8 mouse cellular contexts compared by ENCODE assay signal in genomic region chr19:4037788-4038232, GRCm38 (mm10). TPM values are rescaled to one million over a fixed set of nuclear protein-coding genes. Genes with fewer than 3 reads are reported as not detected.
A peak's percentile ranks its signal among the peaks of the same experiment; 100 is the strongest.
DNase-seq lines count a peak whose midpoint lies in the region; ATAC-seq and TF ChIP-seq lines count a peak whose summit lies in the region.

Gene Gstp1 (minus strand): TSS chr19:4037985.

- WGBS in heart, embryonic 13.5 days = under 1% methylated on average over 26 of the region's 26 CpGs
- WGBS in kidney, postnatal 0 days = 0% methylated on average over 26 of the region's 26 CpGs
- WGBS in liver, adult 2 months = 1% methylated on average over 26 of the region's 26 CpGs

- H3K9ac ChIP-seq in heart, embryonic 13.5 days = peak within 1 kb of the TSS; percentile 91
- H3K9ac ChIP-seq in kidney, postnatal 0 days (ENCODE audit: low read depth, low read length) = peak within 1 kb of the TSS; percentile 70
- H3K9ac ChIP-seq in liver, adult 2 months (ENCODE audit: low read depth, low read length) = peak within 1 kb of the TSS; percentile 89

- TF ChIP-seq CTCF in kidney, postnatal 0 days (IDR thresholded peaks at IDR 0.05; ENCODE audit: low read depth) = peak; percentile 54
- TF ChIP-seq CTCF in liver, adult 2 months (IDR thresholded peaks at IDR 0.05; ENCODE audit: low read depth, low read length) = peak; percentile 51

- no peaks in the 10 kb centered on the region for H3K9me3 ChIP-seq in heart, embryonic 13.5 days
- no peaks in the 10 kb centered on the region for H3K9me3 ChIP-seq in kidney, postnatal 0 days (replicated peaks; ENCODE audit: low read length)

- peaks cover 8% of the 10 kb centered on the region; the same call in 1 of the 2 replicates for H3K4me1 ChIP-seq in brown adipose tissue, adult 24 weeks (ENCODE audit: control insufficient read depth, insufficient read depth, insufficient read length, low read length)
- peaks cover 17% of the 10 kb centered on the region for H3K4me1 ChIP-seq in heart, embryonic 13.5 days
- 0 out of 2 replicates have a peak, but pooled peaks cover 4% of the 10 kb centered on the region for H3K4me1 ChIP-seq in kidney, postnatal 0 days (replicated peaks; ENCODE audit: insufficient read depth, low read length)
- H3K4me1 ChIP-seq in liver, adult 2 months (ENCODE audit: control insufficient read depth, insufficient read depth, low read length) = peaks cover 10% of the 10 kb centered on the region; the same call in 1 of the 2 replicates

- H3K79me2 ChIP-seq in liver, adult 2 months (ENCODE audit: control insufficient read depth, insufficient read depth, low read length) = no peaks in the 10 kb centered on the region
- H3K79me2 ChIP-seq in myocyte (ENCODE audit: control insufficient read depth, insufficient read depth) = peaks cover 10% of the 10 kb centered on the region

- H3K4me3 ChIP-seq in brown adipose tissue, adult 24 weeks (ENCODE audit: insufficient read depth, low read depth, low read length) = peak within 1 kb of the TSS; percentile 77
- peak within 1 kb of the TSS; percentile 74 for H3K4me3 ChIP-seq in heart, embryonic 13.5 days
- peak within 1 kb of the TSS; percentile 47 for H3K4me3 ChIP-seq in kidney, postnatal 0 days (replicated peaks; ENCODE audit: low read depth, low read length)
- H3K4me3 ChIP-seq in liver, adult 2 months (ENCODE audit: insufficient read depth, low read depth, low read length) = peak within 1 kb of the TSS; percentile 79
- H3K4me3 ChIP-seq in myocyte = peak within 1 kb of the TSS; percentile 58

- H3K27ac ChIP-seq in brown adipose tissue, adult 24 weeks (replicated peaks; ENCODE audit: low read depth, low read length) = peak within 1 kb of the TSS; percentile 52; the same call in 1 of the 2 replicates
- peak within 1 kb of the TSS; percentile 79 for H3K27ac ChIP-seq in heart, embryonic 13.5 days (replicated peaks)
- peak within 1 kb of the TSS; percentile 62 for H3K27ac ChIP-seq in kidney, postnatal 0 days
- H3K27ac ChIP-seq in liver, adult 2 months (replicated peaks; ENCODE audit: insufficient read depth, low read depth, low read length) = peak within 1 kb of the TSS; percentile 96

- H3K4me2 ChIP-seq in heart, embryonic 13.5 days = peak within 1 kb of the TSS; percentile 85
- peak within 1 kb of the TSS; percentile 63 for H3K4me2 ChIP-seq in kidney, postnatal 0 days (ENCODE audit: low read length)
- peak within 1 kb of the TSS; percentile 89 for H3K4me2 ChIP-seq in myocyte (ENCODE audit: low read depth)

- H3K27me3 ChIP-seq in heart, embryonic 13.5 days (replicated peaks) = no peaks in the 10 kb centered on the region
- no peaks in the 10 kb centered on the region for H3K27me3 ChIP-seq in kidney, postnatal 0 days (ENCODE audit: insufficient read depth, low read length)
- no peaks in the 10 kb centered on the region for H3K27me3 ChIP-seq in liver, adult 2 months (ENCODE audit: control insufficient read depth, insufficient read depth, low read length)
- no peaks in the 10 kb centered on the region for H3K27me3 ChIP-seq in myocyte (ENCODE audit: control insufficient read depth, insufficient read depth, insufficient read length)

- DNase-seq in CD4-positive, CD25-positive, alpha-beta regulatory T cell, adult 2 months (ENCODE audit: low read depth, low spot score) = peak; percentile 91
- DNase-seq in fibroblast of lung, adult 2 months (ENCODE audit: low read depth) = peak; percentile 60
- peak; percentile 90 for DNase-seq in kidney, postnatal 0 days (ENCODE audit: low spot score)
- peak; percentile 89 for DNase-seq in liver, adult 2 months (ENCODE audit: extremely low read depth, low read depth, low spot score)
- peak; percentile 81 to 89 for DNase-seq in spleen, postnatal 4 days (ENCODE audit: low spot score in 2 of 2)

- peak; percentile 100 for TF ChIP-seq POLR2A in liver, adult 2 months (IDR thresholded peaks at IDR 0.05; ENCODE audit: extremely low read depth, insufficient read depth, low read length)
- peak; percentile 98 for TF ChIP-seq POLR2A in myocyte (IDR thresholded peaks at IDR 0.05; ENCODE audit: insufficient read length, low read depth)

- peak within 1 kb of the TSS; percentile 34 for H3ac ChIP-seq in myocyte (ENCODE audit: control insufficient read depth, insufficient read length)

- ATAC-seq in heart, embryonic 13.5 days (ENCODE audit: extremely low read depth, insufficient number of reproducible peaks, low FRiP score, low TSS enrichment) = peak; percentile 80
- ATAC-seq in kidney, postnatal 0 days (replicated peaks; ENCODE audit: low FRiP score, low read depth) = peak; percentile 58; the same call in 1 of the 2 replicates

- peaks cover 14% of the 10 kb centered on the region for H3K36me3 ChIP-seq in heart, embryonic 13.5 days
- H3K36me3 ChIP-seq in kidney, postnatal 0 days (ENCODE audit: insufficient read depth, low read length) = no peaks in the 10 kb centered on the region
- peaks cover 4% of the 10 kb centered on the region; the same call in 1 of the 2 replicates for H3K36me3 ChIP-seq in liver, adult 2 months (ENCODE audit: control insufficient read depth, insufficient read depth, low read length)
- H3K36me3 ChIP-seq in myocyte (ENCODE audit: control insufficient read depth, insufficient read depth) = no peaks in the 10 kb centered on the region

TF ChIP-seq in myocyte, 11 proteins besides CTCF, POLR2A, EP300 and RAD21:
- TF ChIP-seq TCF12 (IDR thresholded peaks at IDR 0.05; ENCODE audit: insufficient read depth, poor library complexity, severe bottlenecking) (no peak), REST (IDR thresholded peaks at IDR 0.05; ENCODE audit: insufficient read depth, insufficient read length) (peak; percentile 50), CEBPB (IDR thresholded peaks at IDR 0.05; ENCODE audit: insufficient read depth, poor library complexity, severe bottlenecking) (no peak), E2F4 (IDR thresholded peaks at IDR 0.05; ENCODE audit: insufficient read depth) (no peak), POLR2AphosphoS2 (IDR thresholded peaks at IDR 0.05; ENCODE audit: insufficient read length, low read depth) (peak; percentile 99), SRF (IDR thresholded peaks at IDR 0.05; ENCODE audit: control insufficient read depth, insufficient read length, low read depth) (peak; percentile 98), TCF3 (IDR thresholded peaks at IDR 0.05; ENCODE audit: insufficient read length, low read depth) (no peak), USF1 (IDR thresholded peaks at IDR 0.05; ENCODE audit: low read depth) (no peak), MAX (IDR thresholded peaks at IDR 0.05; ENCODE audit: low read depth) (no peak), MYOD1 (IDR thresholded peaks at IDR 0.05; ENCODE audit: control insufficient read depth in 1 of 3, insufficient read length in 2 of 3, low read depth in 2 of 3) (peak in 2 of 3 experiments; percentile 82 to 85), MYOG (IDR thresholded peaks at IDR 0.05; ENCODE audit: control insufficient read depth in 1 of 3, insufficient read depth in 1 of 3, insufficient read length in 2 of 3, low read depth in 2 of 3) (peak; percentile 22 to 94 (median 91))

RNA-seq across cellular contexts. Expression of gene Gstp1, which starts in this region (rescaled TPM):
- 362 and 451 TPM in 2 replicates for polyA plus RNA-seq in brown adipose tissue, adult 24 weeks (2012; ENCODE audit: insufficient read depth, insufficient read length, missing spikeins)
- 380 and 421 TPM in 2 replicates for polyA plus RNA-seq in heart, embryonic 13.5 days (2015; fragmentation: Nextera tagmentation; extraction: Ambion mirVana)
- polyA plus RNA-seq in kidney, postnatal 0 days (2015; fragmentation: Nextera tagmentation; extraction: Ambion mirVana) = 441 and 464 TPM in 2 replicates
- total RNA-seq in liver, adult 2 months (2014; rRNA removed) = 456 and 810 TPM in 2 replicates
- 965 and 1,374 TPM in 2 replicates for polyA plus RNA-seq in liver, adult 2 months (2012; rRNA removed)
- 768 TPM for polyA plus RNA-seq in myocyte (2012; fragmentation: generic; extraction: Trizol)

Comparison
In these comparisons a context has a peak if more than half of its experiments do, and no peak if none do; other contexts are left out.
1. Peak in every context shown above with its lines: DNase-seq, ATAC-seq, H3K4me3 ChIP-seq and H3K27ac ChIP-seq.